In genomic region chr13:63296300-63296699, GRCm38 (mm10) we compare ENCODE assay signal across 23 mouse cellular contexts.
DNase-seq lines count a peak whose midpoint lies in the region; ATAC-seq and TF ChIP-seq lines count a peak whose summit lies in the region.
"Had no signal": no experiment of that assay in that cellular context is flagged by ENCODE, and none has a peak within 500 bp of the region (broad histone marks: within the 10 kb centered on the region; RNA-seq: fewer than 3 reads in every experiment).

No protein-coding gene starts in this region.

- intact Hi-C loops in left cerebral cortex, postnatal 36 days (cut with DNase I): no loop called here

- H3K36me3 ChIP-seq in kidney, adult 2 months (ENCODE audit: control insufficient read depth, insufficient read depth, low read length): peaks cover 7% of the 10 kb centered on the region
- H3K36me3 ChIP-seq in kidney, embryonic 14.5 days (ENCODE audit: control insufficient read depth, insufficient read depth, low read length): peaks cover 63% of the 10 kb centered on the region
- H3K36me3 ChIP-seq in kidney, embryonic 15.5 days: peaks cover 74% of the 10 kb centered on the region
- peaks cover 50% of the 10 kb centered on the region for H3K36me3 ChIP-seq in myocyte (ENCODE audit: control insufficient read depth, insufficient read depth)

- no peak overlapping the region for H3K9ac ChIP-seq in kidney, embryonic 14.5 days (ENCODE audit: low read depth, low read length)
- no peak overlapping the region for H3K9ac ChIP-seq in kidney, embryonic 15.5 days
- H3K9ac ChIP-seq: embryonic facial prominence, embryonic 12.5 days; hindbrain, embryonic 12.5 days; midbrain, embryonic 15.5 days; neural tube, embryonic 15.5 days had no signal

- no peak overlapping the region for H3K4me3 ChIP-seq in kidney, adult 2 months (ENCODE audit: insufficient read depth, low read depth, low read length)
- no peak overlapping the region for H3K4me3 ChIP-seq in kidney, embryonic 14.5 days (ENCODE audit: low read length)
- no peak overlapping the region for H3K4me3 ChIP-seq in kidney, embryonic 15.5 days (replicated peaks)
- no peak overlapping the region for H3K4me3 ChIP-seq in myocyte
- H3K4me3 ChIP-seq: embryonic facial prominence, embryonic 12.5 days; erythroblast, embryonic 14.5 days; heart, adult 2 months; hindbrain, embryonic 12.5 days; midbrain, embryonic 15.5 days; neural tube, embryonic 15.5 days had no signal

- DNase-seq in kidney, adult 2 months: peak; percentile 76
- DNase-seq in kidney, postnatal 25 days: peak; percentile 56 to 73
- DNase-seq in left cerebral cortex, postnatal 36 days (ENCODE audit: low spot score in 2 of 2): no peak
- DNase-seq: adrenal gland, adult 8-10 months; cerebellum, adult 11-12 months; cerebellum, postnatal 10 days; gastrocnemius, postnatal 36 days; heart, adult 2 months; right cerebral cortex, postnatal 14 days; thymus, postnatal 25 days had no signal

- no peak for TF ChIP-seq POLR2A in kidney, adult 2 months (IDR thresholded peaks at IDR 0.05; ENCODE audit: low read depth, low read length)
- TF ChIP-seq POLR2A in myocyte (IDR thresholded peaks at IDR 0.05; ENCODE audit: insufficient read length, low read depth): no peak

- no peak overlapping the region for H3K4me2 ChIP-seq in kidney, embryonic 14.5 days (replicated peaks; ENCODE audit: low read depth, low read length)
- H3K4me2 ChIP-seq in kidney, embryonic 15.5 days: no peak overlapping the region
- no peak overlapping the region for H3K4me2 ChIP-seq in myocyte (ENCODE audit: low read depth)
- H3K4me2 ChIP-seq: embryonic facial prominence, embryonic 12.5 days; hindbrain, embryonic 12.5 days; midbrain, embryonic 15.5 days; neural tube, embryonic 15.5 days had no signal

- no peak for TF ChIP-seq CTCF in kidney, adult 2 months (conservative IDR thresholded peaks at IDR 0.05; ENCODE audit: insufficient read depth, insufficient read length, low read depth, low read length)

- H3K9me3 ChIP-seq in kidney, embryonic 14.5 days (ENCODE audit: control insufficient read depth, low read length): no peaks in the 10 kb centered on the region; the same call in 1 of the 2 replicates
- H3K9me3 ChIP-seq in kidney, embryonic 15.5 days (replicated peaks): no peaks in the 10 kb centered on the region
- H3K9me3 ChIP-seq: embryonic facial prominence, embryonic 12.5 days; hindbrain, embryonic 12.5 days; midbrain, embryonic 15.5 days; neural tube, embryonic 15.5 days had no signal

- H3K27me3 ChIP-seq in kidney, adult 2 months (replicated peaks; ENCODE audit: control insufficient read depth, insufficient read depth, low read length): no peaks in the 10 kb centered on the region
- H3K27me3 ChIP-seq in kidney, embryonic 14.5 days (ENCODE audit: control insufficient read depth, insufficient read depth, low read length): no peaks in the 10 kb centered on the region
- H3K27me3 ChIP-seq in kidney, embryonic 15.5 days: no peaks in the 10 kb centered on the region
- no peaks in the 10 kb centered on the region for H3K27me3 ChIP-seq in myocyte (ENCODE audit: control insufficient read depth, insufficient read depth, insufficient read length)
- H3K27me3 ChIP-seq: embryonic facial prominence, embryonic 12.5 days; midbrain, embryonic 15.5 days; neural tube, embryonic 15.5 days had no signal

- peaks cover 52% of the 10 kb centered on the region for H3K79me2 ChIP-seq in myocyte (ENCODE audit: control insufficient read depth, insufficient read depth)

- no peak overlapping the region for H3K27ac ChIP-seq in kidney, adult 2 months (ENCODE audit: insufficient read depth, low read depth, low read length)
- H3K27ac ChIP-seq in kidney, embryonic 14.5 days (ENCODE audit: low read depth, low read length): no peak overlapping the region
- 0 out of 2 replicates have a peak overlapping the region, but pooled peaks have one; percentile 18 for H3K27ac ChIP-seq in kidney, embryonic 15.5 days
- H3K27ac ChIP-seq: embryonic facial prominence, embryonic 12.5 days; heart, adult 2 months; hindbrain, embryonic 12.5 days; kidney, postnatal 0 days; macrophage; midbrain, embryonic 15.5 days; neural tube, embryonic 15.5 days had no signal

- 45% methylated on average over 11 of the region's 11 CpGs for WGBS in kidney, adult 2 months
- 91% methylated on average over 11 of the region's 11 CpGs for WGBS in kidney, embryonic 14.5 days
- 88% methylated on average over 11 of the region's 11 CpGs for WGBS in kidney, embryonic 15.5 days

- peaks cover 16% of the 10 kb centered on the region for H3K4me1 ChIP-seq in kidney, adult 2 months (ENCODE audit: control insufficient read depth, insufficient read depth, low read length)
- peaks cover 32% of the 10 kb centered on the region for H3K4me1 ChIP-seq in kidney, embryonic 14.5 days (ENCODE audit: control insufficient read depth, insufficient read depth, low read length)
- peaks cover 43% of the 10 kb centered on the region for H3K4me1 ChIP-seq in kidney, embryonic 15.5 days

- no peak overlapping the region for H3ac ChIP-seq in myocyte (ENCODE audit: control insufficient read depth, insufficient read length)

- no peak for ATAC-seq in kidney, embryonic 14.5 days (ENCODE audit: low FRiP score, low TSS enrichment)
- ATAC-seq in kidney, embryonic 15.5 days (replicated peaks; ENCODE audit: low FRiP score): no peak
- ATAC-seq in erythroid progenitor cell, adult 5-6 weeks (replicated peaks; ENCODE audit: low FRiP score, poor library complexity, severe bottlenecking): no peak
- ATAC-seq: activated CD4-positive, CD25-positive, alpha-beta regulatory T cell, adult 4 months; forebrain, embryonic 14.5 days; midbrain, embryonic 15.5 days had no signal

TF ChIP-seq in myocyte, 11 proteins besides CTCF, POLR2A, EP300 and RAD21:
- peak; percentile 36 for TF ChIP-seq POLR2AphosphoS2 (IDR thresholded peaks at IDR 0.05; ENCODE audit: insufficient read length, low read depth)
- TF ChIP-seq E2F4 (IDR thresholded peaks at IDR 0.05; ENCODE audit: insufficient read depth): no peak

Comparison
In these comparisons a context has a peak if more than half of its experiments do, and no peak if none do; other contexts are left out.
1. DNase-seq: peak in kidney, adult 2 months (single experiment) and kidney, postnatal 25 days (2 of 2); none in left cerebral cortex, postnatal 36 days (0 of 2).